Mouse (Mus musculus): ENCODE results near the gene Gpd2. TPM values are rescaled to one million over a fixed set of nuclear protein-coding genes. Genes with fewer than 3 reads are reported as not detected.

Gene Gpd2
- polyA plus RNA-seq, 1 experiment from 2014 or later: 28.5 TPM

GRCm38 (mm10) chr2:57243987-57244386 lies 6.6 kb downstream of the Gpd2 start:
- 55% methylated on average over 5 of the region's 5 CpGs for WGBS
- no peak overlapping the region for H3K9ac ChIP-seq (replicated peaks; ENCODE audit: low read depth, low read length)
- H3K36me3 ChIP-seq (ENCODE audit: control insufficient read depth, insufficient read depth): no peaks in the 10 kb centered on the region
- no peak overlapping the region for H3K4me3 ChIP-seq (replicated peaks; ENCODE audit: low read length)
- no peak for ATAC-seq
- no peak overlapping the region for H3K27ac ChIP-seq (ENCODE audit: low read length)
- H3K27me3 ChIP-seq (replicated peaks; ENCODE audit: control insufficient read depth, insufficient read depth, low read length): no peaks in the 10 kb centered on the region
- no peaks in the 10 kb centered on the region for H3K9me3 ChIP-seq (ENCODE audit: control insufficient read depth, low read length)
- H3K4me1 ChIP-seq (replicated peaks; ENCODE audit: control insufficient read depth, insufficient read depth, low read length): peaks cover under 1% of the 10 kb centered on the region; the same call in 1 of the 2 replicates
- H3K4me2 ChIP-seq (ENCODE audit: low read length): no peak overlapping the region

GRCm38 (mm10) chr2:57245721-57246328 lies 8.4 kb downstream of the Gpd2 start:
- WGBS: 92% methylated on average over 6 of the region's 6 CpGs
- H3K27ac ChIP-seq (ENCODE audit: low read length): no peak overlapping the region

GRCm38 (mm10) chr2:57250113-57250512 lies 12.7 kb downstream of the Gpd2 start:
- Histone ChIP-seq H3K36me3 (ENCODE audit: control insufficient read depth, insufficient read depth) (no peaks in the 10 kb centered on the region), H3K9me3 (ENCODE audit: control insufficient read depth, low read length) (no peaks in the 10 kb centered on the region; the same call in 1 of the 2 replicates), H3K4me3 (replicated peaks; ENCODE audit: low read length) (no peak overlapping the region), H3K9ac (replicated peaks; ENCODE audit: low read depth, low read length) (no peak overlapping the region), H3K27ac (ENCODE audit: low read length) (no peak overlapping the region), H3K4me1 (replicated peaks; ENCODE audit: control insufficient read depth, insufficient read depth, low read length) (no peaks in the 10 kb centered on the region), H3K27me3 (replicated peaks; ENCODE audit: control insufficient read depth, insufficient read depth, low read length) (no peaks in the 10 kb centered on the region), H3K4me2 (ENCODE audit: low read length) (no peak overlapping the region)
- ATAC-seq: no peak
- WGBS: 89% methylated on average over 3 of the region's 3 CpGs

More at GRCm38 (mm10) chr2:57245721-57246328, 8.4 kb downstream of the Gpd2 start:
- H3K9ac ChIP-seq (replicated peaks; ENCODE audit: low read depth, low read length): no peak overlapping the region
- H3K27me3 ChIP-seq (replicated peaks; ENCODE audit: control insufficient read depth, insufficient read depth, low read length): no peaks in the 10 kb centered on the region
- no peak overlapping the region for H3K4me2 ChIP-seq (ENCODE audit: low read length)
- no peak overlapping the region for H3K4me3 ChIP-seq (replicated peaks; ENCODE audit: low read length)
- no peaks in the 10 kb centered on the region for H3K36me3 ChIP-seq (ENCODE audit: control insufficient read depth, insufficient read depth)
- no peaks in the 10 kb centered on the region for H3K4me1 ChIP-seq (replicated peaks; ENCODE audit: control insufficient read depth, insufficient read depth, low read length)
- no peak for ATAC-seq
- H3K9me3 ChIP-seq (ENCODE audit: control insufficient read depth, low read length): no peaks in the 10 kb centered on the region; the same call in 1 of the 2 replicates

GRCm38 (mm10) chr2:57251636-57252317 lies 14.3 kb downstream of the Gpd2 start:
- no peak overlapping the region for H3K9ac ChIP-seq (replicated peaks; ENCODE audit: low read depth, low read length)
- H3K27ac ChIP-seq (ENCODE audit: low read length): no peak overlapping the region
- no peak for ATAC-seq
- H3K4me2 ChIP-seq (ENCODE audit: low read length): no peak overlapping the region
- no peaks in the 10 kb centered on the region for H3K27me3 ChIP-seq (replicated peaks; ENCODE audit: control insufficient read depth, insufficient read depth, low read length)
- no peaks in the 10 kb centered on the region for H3K4me1 ChIP-seq (replicated peaks; ENCODE audit: control insufficient read depth, insufficient read depth, low read length)
- WGBS: 91% methylated on average over 13 of the region's 13 CpGs
- H3K36me3 ChIP-seq (ENCODE audit: control insufficient read depth, insufficient read depth): no peaks in the 10 kb centered on the region
- no peaks in the 10 kb centered on the region; the same call in 1 of the 2 replicates for H3K9me3 ChIP-seq (ENCODE audit: control insufficient read depth, low read length)
- no peak overlapping the region for H3K4me3 ChIP-seq (replicated peaks; ENCODE audit: low read length)

- 77% methylated on average over 10 of the region's 10 CpGs for WGBS
- Histone ChIP-seq H3K4me3 (replicated peaks; ENCODE audit: low read length) (no peak overlapping the region), H3K9ac (replicated peaks; ENCODE audit: low read depth, low read length) (no peak overlapping the region), H3K27me3 (replicated peaks; ENCODE audit: control insufficient read depth, insufficient read depth, low read length) (no peaks in the 10 kb centered on the region), H3K4me1 (replicated peaks; ENCODE audit: control insufficient read depth, insufficient read depth, low read length) (no peaks in the 10 kb centered on the region), H3K9me3 (ENCODE audit: control insufficient read depth, low read length) (no peaks in the 10 kb centered on the region; the same call in 1 of the 2 replicates), H3K4me2 (ENCODE audit: low read length) (no peak overlapping the region), H3K27ac (ENCODE audit: low read length) (no peak overlapping the region), H3K36me3 (ENCODE audit: control insufficient read depth, insufficient read depth) (no peaks in the 10 kb centered on the region)
- ATAC-seq: no peak
These were observed 15.3 kb downstream of the Gpd2 start for GRCm38 (mm10) chr2:57252542-57253301.

- Histone ChIP-seq H3K9me3 (ENCODE audit: control insufficient read depth, low read length) (no peaks in the 10 kb centered on the region; the same call in 1 of the 2 replicates), H3K27me3 (replicated peaks; ENCODE audit: control insufficient read depth, insufficient read depth, low read length) (no peaks in the 10 kb centered on the region), H3K4me1 (replicated peaks; ENCODE audit: control insufficient read depth, insufficient read depth, low read length) (no peaks in the 10 kb centered on the region), H3K9ac (replicated peaks; ENCODE audit: low read depth, low read length) (no peak overlapping the region), H3K27ac (ENCODE audit: low read length) (no peak overlapping the region), H3K4me3 (replicated peaks; ENCODE audit: low read length) (no peak overlapping the region), H3K4me2 (ENCODE audit: low read length) (no peak overlapping the region), H3K36me3 (ENCODE audit: control insufficient read depth, insufficient read depth) (no peaks in the 10 kb centered on the region)
- WGBS: 89% methylated on average over 4 of the region's 4 CpGs
- no peak for ATAC-seq
These were observed 16.8 kb downstream of the Gpd2 start for GRCm38 (mm10) chr2:57254267-57254666.

- Histone ChIP-seq H3K4me1 (replicated peaks; ENCODE audit: control insufficient read depth, insufficient read depth, low read length) (no peaks in the 10 kb centered on the region), H3K4me2 (ENCODE audit: low read length) (no peak overlapping the region), H3K36me3 (ENCODE audit: control insufficient read depth, insufficient read depth) (no peaks in the 10 kb centered on the region), H3K27me3 (replicated peaks; ENCODE audit: control insufficient read depth, insufficient read depth, low read length) (no peaks in the 10 kb centered on the region), H3K9ac (replicated peaks; ENCODE audit: low read depth, low read length) (no peak overlapping the region), H3K27ac (ENCODE audit: low read length) (no peak overlapping the region), H3K4me3 (replicated peaks; ENCODE audit: low read length) (no peak overlapping the region), H3K9me3 (ENCODE audit: control insufficient read depth, low read length) (no peaks in the 10 kb centered on the region)
- no peak for ATAC-seq
- 71% methylated on average over 11 of the region's 11 CpGs for WGBS
These were observed 17.8 kb downstream of the Gpd2 start for GRCm38 (mm10) chr2:57255153-57255670.

- no peak overlapping the region for H3K4me2 ChIP-seq (ENCODE audit: low read length)
- H3K27ac ChIP-seq (ENCODE audit: low read length): no peak overlapping the region
- no peaks in the 10 kb centered on the region for H3K27me3 ChIP-seq (replicated peaks; ENCODE audit: control insufficient read depth, insufficient read depth, low read length)
- H3K9me3 ChIP-seq (ENCODE audit: control insufficient read depth, low read length): no peaks in the 10 kb centered on the region
- 54% methylated on average over 3 of the region's 3 CpGs for WGBS
- H3K4me1 ChIP-seq (replicated peaks; ENCODE audit: control insufficient read depth, insufficient read depth, low read length): no peaks in the 10 kb centered on the region
- H3K36me3 ChIP-seq (ENCODE audit: control insufficient read depth, insufficient read depth): no peaks in the 10 kb centered on the region
- no peak overlapping the region for H3K4me3 ChIP-seq (replicated peaks; ENCODE audit: low read length)
- H3K9ac ChIP-seq (replicated peaks; ENCODE audit: low read depth, low read length): no peak overlapping the region
- ATAC-seq: no peak
These were observed 18.4 kb downstream of the Gpd2 start for GRCm38 (mm10) chr2:57255836-57256235.

- H3K27me3 ChIP-seq (replicated peaks; ENCODE audit: control insufficient read depth, insufficient read depth, low read length): no peaks in the 10 kb centered on the region
- no peak overlapping the region for H3K4me2 ChIP-seq (ENCODE audit: low read length)
- no peak overlapping the region for H3K27ac ChIP-seq (ENCODE audit: low read length)
- 27% methylated on average over 6 of the region's 6 CpGs for WGBS
- ATAC-seq: no peak
- no peaks in the 10 kb centered on the region for H3K4me1 ChIP-seq (replicated peaks; ENCODE audit: control insufficient read depth, insufficient read depth, low read length)
- no peaks in the 10 kb centered on the region for H3K36me3 ChIP-seq (ENCODE audit: control insufficient read depth, insufficient read depth)
- H3K9me3 ChIP-seq (ENCODE audit: control insufficient read depth, low read length): no peaks in the 10 kb centered on the region
- H3K9ac ChIP-seq (replicated peaks; ENCODE audit: low read depth, low read length): no peak overlapping the region
- H3K4me3 ChIP-seq (replicated peaks; ENCODE audit: low read length): no peak overlapping the region
These were observed 19.0 kb downstream of the Gpd2 start for GRCm38 (mm10) chr2:57256459-57256858.

All from forebrain, embryonic 16.5 days (tissue).